Mouse (Mus musculus): Measurements from ENCODE around the gene Klhl32. TPM values are rescaled to one million over a fixed set of nuclear protein-coding genes. Genes with fewer than 3 reads are reported as not detected.

Gene Klhl32
- polyA plus RNA-seq, 1 experiment from 2014 or later: 6.4 TPM

DNA sequence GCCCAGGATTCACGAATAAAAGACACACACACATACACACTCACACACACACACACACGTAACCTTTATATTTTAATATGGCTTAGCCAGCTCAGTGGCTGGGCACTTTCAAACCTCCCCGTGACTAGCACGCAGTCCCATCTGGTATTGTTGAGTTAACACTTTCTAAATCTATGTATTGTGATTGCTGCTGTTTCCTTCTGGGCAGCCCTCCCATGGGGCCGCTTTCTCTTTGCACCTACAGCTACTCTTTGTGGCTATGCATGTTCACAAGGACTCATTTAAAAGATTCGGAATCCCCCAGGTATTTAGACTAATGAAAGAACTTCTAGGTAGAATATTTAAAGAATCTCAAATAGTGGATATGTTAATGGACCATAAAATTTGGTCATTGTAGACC, 249.2 kb downstream of the Klhl32 start:
- Histone ChIP-seq H3K27ac (ENCODE audit: low read depth, low read length) (no peak overlapping the region), H3K4me3 (ENCODE audit: low read depth, low read length) (no peak overlapping the region), H3K4me2 (no peak overlapping the region), H3K9ac (ENCODE audit: low read length) (no peak overlapping the region), H3K27me3 (ENCODE audit: control insufficient read depth, insufficient read depth, low read length) (no peaks in the 10 kb centered on the region), H3K9me3 (ENCODE audit: control insufficient read depth, low read length) (no peaks in the 10 kb centered on the region), H3K36me3 (ENCODE audit: control insufficient read depth, insufficient read depth, low read length) (peaks cover 9% of the 10 kb centered on the region), H3K4me1 (ENCODE audit: control insufficient read depth, insufficient read depth, low read length) (no peaks in the 10 kb centered on the region)
- DNase-seq (ENCODE audit: low spot score, missing footprints): peak; percentile 78
- 94% methylated on average over 6 of the region's 6 CpGs for WGBS
- no peak for ATAC-seq (ENCODE audit: low FRiP score)

DNA sequence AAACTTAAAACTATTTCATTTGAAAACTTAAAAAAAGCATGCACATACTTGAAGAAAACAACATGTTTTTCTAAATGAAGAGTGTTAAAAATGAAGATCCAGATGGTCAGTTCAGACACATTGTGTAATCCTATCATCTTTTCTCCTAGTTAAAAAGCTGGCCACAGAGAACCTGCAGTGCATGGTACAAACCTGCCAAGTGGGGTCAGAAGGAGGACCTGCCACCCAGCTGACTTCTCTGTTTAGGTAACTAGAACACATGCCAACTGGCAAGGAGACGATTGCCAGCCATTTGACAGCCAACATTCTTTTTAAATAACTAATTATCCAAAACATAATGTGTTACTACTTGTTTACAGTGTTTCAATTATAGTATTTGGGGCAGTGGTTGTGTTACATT, 252.3 kb downstream of the Klhl32 start:
- 100% methylated on average over 1 of the region's 1 CpGs for WGBS

GRCm38 (mm10) chr4:24596942-24597611, 253.8 kb downstream of the Klhl32 start:
- WGBS: 88% methylated on average over 6 of the region's 6 CpGs
- ATAC-seq (ENCODE audit: low FRiP score) (no peak), DNase-seq (ENCODE audit: low spot score, missing footprints) (no peak)
- H3K27ac ChIP-seq (ENCODE audit: low read depth, low read length): no peak overlapping the region
- H3K4me1 ChIP-seq (ENCODE audit: control insufficient read depth, insufficient read depth, low read length): no peaks in the 10 kb centered on the region
- H3K36me3 ChIP-seq (ENCODE audit: control insufficient read depth, insufficient read depth, low read length): peaks cover 9% of the 10 kb centered on the region
- H3K27me3 ChIP-seq (ENCODE audit: control insufficient read depth, insufficient read depth, low read length): no peaks in the 10 kb centered on the region
- no peak overlapping the region for H3K9ac ChIP-seq (ENCODE audit: low read length)
- H3K4me3 ChIP-seq (ENCODE audit: low read depth, low read length): no peak overlapping the region
- H3K4me2 ChIP-seq: no peak overlapping the region
- no peaks in the 10 kb centered on the region for H3K9me3 ChIP-seq (ENCODE audit: control insufficient read depth, low read length)

More for the DNA sequence above, 252.3 kb downstream of the Klhl32 start:
- Histone ChIP-seq H3K27me3 (ENCODE audit: control insufficient read depth, insufficient read depth, low read length) (no peaks in the 10 kb centered on the region), H3K4me1 (ENCODE audit: control insufficient read depth, insufficient read depth, low read length) (no peaks in the 10 kb centered on the region), H3K27ac (ENCODE audit: low read depth, low read length) (no peak overlapping the region), H3K4me3 (ENCODE audit: low read depth, low read length) (no peak overlapping the region), H3K36me3 (ENCODE audit: control insufficient read depth, insufficient read depth, low read length) (peaks cover 9% of the 10 kb centered on the region), H3K4me2 (no peak overlapping the region), H3K9ac (ENCODE audit: low read length) (no peak overlapping the region), H3K9me3 (ENCODE audit: control insufficient read depth, low read length) (no peaks in the 10 kb centered on the region)
- ATAC-seq (ENCODE audit: low FRiP score): no peak
- DNase-seq (ENCODE audit: low spot score, missing footprints): no peak

- Histone ChIP-seq H3K4me1 (ENCODE audit: control insufficient read depth, insufficient read depth, low read length) (no peaks in the 10 kb centered on the region), H3K4me3 (ENCODE audit: low read depth, low read length) (no peak overlapping the region), H3K27me3 (ENCODE audit: control insufficient read depth, insufficient read depth, low read length) (no peaks in the 10 kb centered on the region), H3K9me3 (ENCODE audit: control insufficient read depth, low read length) (no peaks in the 10 kb centered on the region), H3K9ac (ENCODE audit: low read length) (no peak overlapping the region), H3K27ac (ENCODE audit: low read depth, low read length) (no peak overlapping the region), H3K4me2 (no peak overlapping the region), H3K36me3 (ENCODE audit: control insufficient read depth, insufficient read depth, low read length) (no peaks in the 10 kb centered on the region)
- DNase-seq (ENCODE audit: low spot score, missing footprints) (no peak), ATAC-seq (ENCODE audit: low FRiP score) (no peak)
Observed at GRCm38 (mm10) chr4:24594824-24595223, 256.1 kb downstream of the Klhl32 start.

GRCm38 (mm10) chr4:24583997-24584396, 266.9 kb downstream of the Klhl32 start:
- Histone ChIP-seq H3K36me3 (ENCODE audit: control insufficient read depth, insufficient read depth, low read length) (peaks cover 4% of the 10 kb centered on the region; the same call in 1 of the 2 replicates), H3K9me3 (ENCODE audit: control insufficient read depth, low read length) (no peaks in the 10 kb centered on the region), H3K9ac (ENCODE audit: low read length) (no peak overlapping the region), H3K27me3 (ENCODE audit: control insufficient read depth, insufficient read depth, low read length) (no peaks in the 10 kb centered on the region), H3K27ac (ENCODE audit: low read depth, low read length) (no peak overlapping the region), H3K4me1 (ENCODE audit: control insufficient read depth, insufficient read depth, low read length) (no peaks in the 10 kb centered on the region), H3K4me2 (no peak overlapping the region), H3K4me3 (ENCODE audit: low read depth, low read length) (no peak overlapping the region)
- 49% methylated on average over 3 of the region's 3 CpGs for WGBS
- no peak for ATAC-seq (ENCODE audit: low FRiP score)
- no peak for DNase-seq (ENCODE audit: low spot score, missing footprints)

DNA sequence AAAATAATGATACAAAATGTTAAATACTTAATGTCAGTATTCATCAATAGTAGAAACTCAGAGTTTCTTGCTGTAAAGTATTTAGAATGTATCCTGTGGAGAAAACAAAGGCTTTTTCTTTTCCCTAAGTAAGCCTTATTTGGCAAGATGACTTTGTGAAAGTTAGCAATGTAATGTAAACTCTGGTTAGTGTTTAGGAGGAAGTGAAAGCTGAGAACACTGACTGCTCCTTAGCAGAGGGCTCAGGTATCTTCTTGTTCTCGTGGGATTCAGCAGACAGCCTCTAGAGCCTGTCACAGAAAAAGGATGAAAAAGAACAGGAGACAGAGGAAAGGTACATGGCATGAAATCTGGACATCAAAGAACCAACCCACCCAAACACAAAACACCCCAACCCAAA, 268.6 kb downstream of the Klhl32 start:
- WGBS: 90% methylated on average over 1 of the region's 1 CpGs
- Histone ChIP-seq H3K27ac (ENCODE audit: low read depth, low read length) (no peak overlapping the region), H3K36me3 (ENCODE audit: control insufficient read depth, insufficient read depth, low read length) (no peaks in the 10 kb centered on the region), H3K4me3 (ENCODE audit: low read depth, low read length) (no peak overlapping the region), H3K9ac (ENCODE audit: low read length) (no peak overlapping the region), H3K4me1 (ENCODE audit: control insufficient read depth, insufficient read depth, low read length) (no peaks in the 10 kb centered on the region), H3K27me3 (ENCODE audit: control insufficient read depth, insufficient read depth, low read length) (no peaks in the 10 kb centered on the region), H3K9me3 (ENCODE audit: control insufficient read depth, low read length) (no peaks in the 10 kb centered on the region), H3K4me2 (no peak overlapping the region)
- DNase-seq (ENCODE audit: low spot score, missing footprints) (no peak), ATAC-seq (ENCODE audit: low FRiP score) (no peak)

DNA sequence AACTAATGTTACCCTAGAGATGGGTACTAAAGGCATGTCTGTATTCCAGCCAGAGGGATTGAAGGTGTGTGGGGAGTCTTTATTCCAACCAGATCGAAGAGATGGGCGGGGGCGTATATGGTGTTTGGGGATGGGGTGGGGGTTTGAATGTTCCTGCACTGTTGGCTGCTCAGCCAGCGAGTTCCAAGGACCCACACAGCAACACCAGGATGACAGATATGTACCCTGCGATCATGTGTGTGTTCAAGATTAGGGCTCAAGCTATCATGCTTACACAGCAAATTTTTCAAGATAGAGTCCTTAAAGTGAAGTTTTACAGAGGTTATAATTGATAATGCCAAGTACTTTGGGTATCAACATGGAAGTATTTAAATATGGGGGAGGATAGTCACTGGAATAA, 273.3 kb downstream of the Klhl32 start:
- H3K9me3 ChIP-seq (ENCODE audit: control insufficient read depth, low read length): no peaks in the 10 kb centered on the region
- no peak overlapping the region for H3K9ac ChIP-seq (ENCODE audit: low read length)
- 0 out of 2 replicates have a peak, but pooled peaks cover 5% of the 10 kb centered on the region for H3K36me3 ChIP-seq (ENCODE audit: control insufficient read depth, insufficient read depth, low read length)
- WGBS: 95% methylated on average over 5 of the region's 5 CpGs
- no peaks in the 10 kb centered on the region for H3K27me3 ChIP-seq (ENCODE audit: control insufficient read depth, insufficient read depth, low read length)
- no peaks in the 10 kb centered on the region for H3K4me1 ChIP-seq (ENCODE audit: control insufficient read depth, insufficient read depth, low read length)
- H3K4me3 ChIP-seq (ENCODE audit: low read depth, low read length): no peak overlapping the region
- no peak for ATAC-seq (ENCODE audit: low FRiP score)
- no peak for DNase-seq (ENCODE audit: low spot score, missing footprints)
- no peak overlapping the region for H3K27ac ChIP-seq (ENCODE audit: low read depth, low read length)
- H3K4me2 ChIP-seq: no peak overlapping the region

- H3K27me3 ChIP-seq (ENCODE audit: control insufficient read depth, insufficient read depth, low read length): no peaks in the 10 kb centered on the region
- no peak overlapping the region for H3K4me2 ChIP-seq
- 15% methylated on average over 6 of the region's 6 CpGs for WGBS
- no peaks in the 10 kb centered on the region for H3K4me1 ChIP-seq (ENCODE audit: control insufficient read depth, insufficient read depth, low read length)
- no peaks in the 10 kb centered on the region for H3K9me3 ChIP-seq (ENCODE audit: control insufficient read depth, low read length)
- H3K27ac ChIP-seq (ENCODE audit: low read depth, low read length): no peak overlapping the region
- ATAC-seq (ENCODE audit: low FRiP score) (peak; percentile 75), DNase-seq (ENCODE audit: low spot score, missing footprints) (peak; percentile 99)
- H3K4me3 ChIP-seq (ENCODE audit: low read depth, low read length): no peak overlapping the region
- 0 out of 2 replicates have a peak, but pooled peaks cover 5% of the 10 kb centered on the region for H3K36me3 ChIP-seq (ENCODE audit: control insufficient read depth, insufficient read depth, low read length)
- no peak overlapping the region for H3K9ac ChIP-seq (ENCODE audit: low read length)
Observed at GRCm38 (mm10) chr4:24574276-24574675, 276.6 kb downstream of the Klhl32 start.

GRCm38 (mm10) chr4:24568989-24569556, 281.9 kb downstream of the Klhl32 start:
- Histone ChIP-seq H3K9ac (ENCODE audit: low read length) (no peak overlapping the region), H3K4me1 (ENCODE audit: control insufficient read depth, insufficient read depth, low read length) (no peaks in the 10 kb centered on the region), H3K4me3 (ENCODE audit: low read depth, low read length) (no peak overlapping the region), H3K36me3 (ENCODE audit: control insufficient read depth, insufficient read depth, low read length) (no peaks in the 10 kb centered on the region), H3K9me3 (ENCODE audit: control insufficient read depth, low read length) (no peaks in the 10 kb centered on the region), H3K27me3 (ENCODE audit: control insufficient read depth, insufficient read depth, low read length) (no peaks in the 10 kb centered on the region), H3K4me2 (no peak overlapping the region), H3K27ac (ENCODE audit: low read depth, low read length) (no peak overlapping the region)
- 78% methylated on average over 7 of the region's 7 CpGs for WGBS
- ATAC-seq (ENCODE audit: low FRiP score): peak; percentile 33; the same call in 1 of the 2 replicates
- no peak for DNase-seq (ENCODE audit: low spot score, missing footprints)
